Mouse (Mus musculus): ENCODE results near the gene Gdpd5.
A peak's percentile ranks its signal among the peaks of the same experiment; 100 is the strongest.

The Gdpd5 gene

DNA sequence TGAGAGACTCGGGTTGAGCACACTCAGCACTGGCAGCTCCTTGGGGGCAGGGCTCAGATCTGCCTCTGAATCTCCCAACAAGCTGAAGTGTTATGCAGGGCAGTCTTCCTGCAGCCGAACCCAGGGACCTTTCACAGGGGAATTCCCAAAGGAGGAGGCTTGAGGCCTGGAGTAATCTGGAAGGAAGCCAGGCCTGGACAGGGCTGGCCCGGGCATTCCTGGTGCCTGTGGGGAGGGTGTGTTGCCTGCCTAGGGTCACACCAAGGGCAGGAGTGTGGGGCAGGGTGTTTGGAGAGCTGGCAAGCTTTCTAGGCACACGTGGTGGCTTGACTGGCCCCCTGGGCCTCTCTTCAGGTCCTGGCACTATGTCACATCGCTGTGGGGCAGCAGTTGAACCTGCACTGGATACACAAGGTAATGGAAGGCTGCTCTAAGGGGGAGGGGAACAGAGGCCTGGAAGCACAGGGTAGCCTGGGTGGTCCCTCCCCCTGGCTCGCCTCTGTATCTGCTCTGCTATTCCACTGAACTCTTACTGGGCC, 60.4 kb downstream of the Gdpd5 start:
- no peak for DNase-seq (ENCODE audit: low spot score in 2 of 2)

DNA sequence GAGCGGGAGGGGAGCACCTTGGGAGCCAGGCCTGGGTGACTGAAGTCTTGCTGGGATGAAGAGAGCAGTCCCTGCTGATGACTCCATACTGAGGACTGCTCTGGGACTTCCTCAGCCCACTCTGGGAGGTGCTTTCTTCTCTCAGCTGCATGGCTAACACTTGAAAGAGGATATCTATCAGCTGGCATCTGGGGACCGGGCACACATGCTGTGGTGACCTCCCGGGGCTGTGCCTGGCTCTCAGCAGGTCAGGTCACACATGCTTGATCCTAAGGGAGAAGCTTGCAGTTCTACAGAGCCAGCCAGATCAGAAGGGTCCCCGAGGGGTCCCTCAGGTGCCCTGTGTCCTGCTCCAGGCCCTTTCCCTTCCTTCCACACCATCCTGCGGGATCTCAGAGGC, 62.0 kb downstream of the Gdpd5 start:
- DNase-seq (ENCODE audit: low spot score in 2 of 2): no peak

- DNase-seq (ENCODE audit: low spot score in 2 of 2): no peak
Observed at GRCm38 (mm10) chr7:99444012-99444411, 62.8 kb downstream of the Gdpd5 start.

GRCm38 (mm10) chr7:99445833-99446232, 64.6 kb downstream of the Gdpd5 start:
- DNase-seq (ENCODE audit: low spot score in 2 of 2): no peak

DNA sequence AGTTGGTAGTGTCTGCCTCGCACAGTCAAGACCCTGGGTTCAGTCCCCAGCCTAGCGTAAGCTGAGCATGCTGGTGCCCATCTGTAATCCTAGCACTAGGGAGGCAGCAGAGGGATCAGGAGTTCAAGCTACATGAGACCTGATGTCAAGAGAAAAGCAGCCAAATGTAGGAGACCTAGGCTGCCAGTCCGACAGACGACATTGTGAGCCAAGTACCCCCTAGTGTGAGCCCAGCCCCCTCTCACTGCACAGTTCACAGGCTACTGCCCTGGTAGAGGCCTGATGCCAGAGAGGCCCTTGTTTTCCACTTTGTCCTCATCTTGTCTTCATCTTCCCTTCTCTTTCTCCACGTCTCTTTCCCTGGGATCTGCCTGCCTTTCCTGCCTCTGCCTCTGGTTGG, 66.1 kb downstream of the Gdpd5 start:
- DNase-seq (ENCODE audit: low spot score in 2 of 2): no peak

- no peak for DNase-seq (ENCODE audit: low spot score in 2 of 2)
Observed at GRCm38 (mm10) chr7:99448619-99449018, 67.4 kb downstream of the Gdpd5 start.

DNA sequence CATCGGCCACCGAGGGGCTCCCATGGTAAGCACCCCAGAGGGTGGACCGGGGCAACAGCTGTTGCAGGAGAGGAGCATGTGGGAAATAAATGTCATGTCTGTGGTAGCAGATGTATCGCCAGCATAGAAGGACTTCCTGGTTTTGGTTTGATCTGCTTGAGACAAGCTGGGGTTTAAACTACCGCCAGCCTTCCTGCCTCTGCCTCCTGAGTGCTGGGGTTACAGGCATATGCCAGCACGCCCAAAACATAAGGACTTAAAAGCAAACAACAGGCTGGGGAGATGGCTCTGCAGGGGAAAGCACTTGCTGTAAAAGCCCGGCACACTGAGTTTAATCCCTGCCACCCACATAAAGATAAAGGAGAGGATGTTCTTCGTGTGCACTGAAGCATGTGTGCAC, 67.8 kb downstream of the Gdpd5 start:
- no peak for DNase-seq (ENCODE audit: low spot score in 2 of 2)

GRCm38 (mm10) chr7:99449751-99450150, 68.5 kb downstream of the Gdpd5 start:
- DNase-seq (ENCODE audit: low spot score in 2 of 2): no peak

DNA sequence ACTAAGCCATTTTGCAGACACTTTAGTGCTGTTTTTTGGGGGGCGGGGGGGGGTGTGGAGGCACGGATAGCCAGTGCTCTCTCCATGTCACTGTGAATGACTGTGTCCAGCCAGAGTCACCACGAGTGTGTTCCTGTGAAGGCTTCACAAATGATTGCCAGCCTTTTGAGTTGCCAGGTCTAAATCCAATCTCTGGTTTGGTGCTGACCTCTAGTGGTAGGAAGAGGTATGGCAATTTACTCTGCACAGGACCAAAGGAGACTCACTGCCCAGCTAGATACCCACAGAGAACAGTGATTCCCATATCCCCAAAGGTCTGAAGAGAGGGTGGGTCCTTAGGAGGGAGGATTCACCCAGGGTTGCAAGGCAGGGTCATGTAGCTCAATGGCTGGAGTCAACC, 69.5 kb downstream of the Gdpd5 start:
- DNase-seq (ENCODE audit: low spot score in 2 of 2): no peak

GRCm38 (mm10) chr7:99452859-99453258, 71.6 kb downstream of the Gdpd5 start:
- DNase-seq (ENCODE audit: low spot score in 2 of 2): no peak

GRCm38 (mm10) chr7:99454044-99454443, 72.8 kb downstream of the Gdpd5 start:
- DNase-seq (ENCODE audit: low spot score in 2 of 2): no peak

DNA sequence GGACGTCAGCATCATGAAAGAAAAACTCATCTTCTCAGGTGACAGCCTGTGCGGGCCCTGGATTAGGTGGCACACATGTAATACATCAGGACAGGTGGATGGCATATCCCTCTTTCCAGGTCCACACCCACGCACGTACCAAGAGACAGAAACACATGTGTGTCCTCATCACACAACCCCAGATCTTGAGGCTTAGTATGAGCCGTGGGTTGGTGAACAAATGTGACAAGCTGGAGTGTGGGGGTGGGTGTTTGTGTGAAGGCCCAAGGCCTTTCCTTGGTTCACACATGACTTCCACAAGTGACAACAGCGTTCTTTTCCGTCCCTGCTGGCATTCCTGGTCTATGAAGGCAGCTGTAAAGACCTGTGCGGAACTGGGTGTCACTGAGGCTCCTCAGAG, 77.6 kb downstream of the Gdpd5 start:
- DNase-seq (ENCODE audit: low spot score in 2 of 2): no peak

- DNase-seq (ENCODE audit: low spot score in 2 of 2): no peak
Observed at GRCm38 (mm10) chr7:99459888-99460652, 78.9 kb downstream of the Gdpd5 start.

DNA sequence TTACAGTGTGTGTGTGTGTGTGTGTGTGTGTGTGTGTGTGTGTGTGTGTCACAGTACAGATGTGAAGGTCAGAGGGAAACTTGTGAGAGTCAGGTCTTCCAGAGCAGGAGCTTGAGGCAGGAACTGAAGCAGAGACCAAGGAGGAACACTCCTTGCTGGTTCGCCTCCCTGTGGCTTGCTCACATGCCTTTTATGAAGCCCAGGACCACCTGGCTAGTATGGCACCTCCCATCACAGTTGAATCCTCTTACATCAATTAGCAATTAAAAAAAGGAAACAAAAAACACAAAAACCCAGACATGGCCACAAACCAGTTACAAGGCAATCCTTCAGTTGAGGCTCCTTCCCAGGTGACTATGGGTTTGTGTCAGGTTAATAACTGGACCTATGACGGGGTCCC, 81.9 kb downstream of the Gdpd5 start:
- no peak for DNase-seq (ENCODE audit: low spot score in 2 of 2)

DNA sequence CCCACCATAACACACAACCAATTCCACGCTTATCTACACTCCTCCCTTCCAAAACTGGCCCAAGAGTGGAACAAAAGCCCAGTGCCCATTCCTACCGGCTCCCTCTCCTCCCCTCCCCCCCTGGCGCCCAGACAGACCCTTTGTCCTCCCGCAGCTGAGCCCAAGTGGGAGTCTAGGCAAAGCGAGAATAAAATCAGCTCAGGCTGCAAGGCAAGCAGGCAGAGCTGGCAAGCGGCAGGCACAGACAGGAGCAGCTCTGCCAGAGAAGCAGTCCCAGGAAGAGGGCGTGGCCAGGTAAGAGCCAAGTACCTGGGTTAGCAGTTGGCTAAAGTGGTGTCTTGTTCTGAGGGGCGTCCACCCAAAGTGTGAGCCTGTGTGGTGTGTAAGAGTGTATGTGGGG, 84.6 kb downstream of the Gdpd5 start, which contains the start of gene Klhl35:
TSS of gene Klhl35 (plus strand) at position 194 of the 400 bp plus-strand sequence.
- no peak for DNase-seq (ENCODE audit: low spot score in 2 of 2)

- DNase-seq (ENCODE audit: low spot score in 2 of 2): no peak
Observed at GRCm38 (mm10) chr7:99467916-99468282, 86.7 kb downstream of the Gdpd5 start.

DNA sequence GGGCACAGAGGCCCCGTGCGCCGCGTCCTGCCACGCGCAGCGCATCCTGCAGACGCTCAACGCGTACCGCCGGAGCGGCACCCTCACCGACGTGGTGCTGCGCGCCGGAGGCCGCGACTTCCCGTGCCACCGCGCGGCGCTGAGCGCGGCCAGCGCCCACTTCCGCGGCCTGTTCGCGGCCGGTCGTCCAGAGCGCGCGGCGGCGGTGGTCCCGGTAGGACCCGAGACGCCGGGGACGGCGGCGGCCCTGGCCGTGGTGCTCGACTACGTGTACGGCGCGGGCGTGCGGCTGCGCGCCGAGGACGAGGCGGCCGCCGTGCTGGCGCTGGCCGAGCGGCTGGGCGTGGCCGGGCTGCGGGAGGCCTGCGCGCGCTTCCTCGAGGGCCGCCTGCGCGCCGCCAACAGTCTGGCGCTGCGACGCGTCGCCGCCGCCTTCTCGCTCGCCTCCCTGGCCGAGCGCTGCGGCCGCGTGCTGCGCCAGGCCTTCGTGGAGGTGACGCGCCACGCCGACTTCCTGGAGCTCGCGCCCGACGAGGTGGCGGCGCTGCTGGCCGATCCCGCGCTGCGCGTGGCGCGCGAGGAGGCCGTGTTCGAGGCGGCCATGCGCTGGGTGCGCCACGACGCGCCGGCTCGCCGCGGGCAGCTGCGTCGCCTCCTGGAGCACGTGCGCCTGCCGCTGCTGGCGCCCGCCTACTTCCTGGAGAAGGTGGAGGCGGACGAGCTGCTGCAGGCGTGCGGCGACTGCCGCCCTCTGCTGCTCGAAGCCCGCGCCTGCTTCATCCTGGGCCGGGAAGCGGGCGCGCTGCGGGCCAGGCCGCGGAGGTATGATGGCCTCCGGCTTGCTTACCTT, 87.3 kb downstream of the Gdpd5 start:
- DNase-seq (ENCODE audit: low spot score in 2 of 2): peak in 1 of 2 experiments; percentile 53

DNA sequence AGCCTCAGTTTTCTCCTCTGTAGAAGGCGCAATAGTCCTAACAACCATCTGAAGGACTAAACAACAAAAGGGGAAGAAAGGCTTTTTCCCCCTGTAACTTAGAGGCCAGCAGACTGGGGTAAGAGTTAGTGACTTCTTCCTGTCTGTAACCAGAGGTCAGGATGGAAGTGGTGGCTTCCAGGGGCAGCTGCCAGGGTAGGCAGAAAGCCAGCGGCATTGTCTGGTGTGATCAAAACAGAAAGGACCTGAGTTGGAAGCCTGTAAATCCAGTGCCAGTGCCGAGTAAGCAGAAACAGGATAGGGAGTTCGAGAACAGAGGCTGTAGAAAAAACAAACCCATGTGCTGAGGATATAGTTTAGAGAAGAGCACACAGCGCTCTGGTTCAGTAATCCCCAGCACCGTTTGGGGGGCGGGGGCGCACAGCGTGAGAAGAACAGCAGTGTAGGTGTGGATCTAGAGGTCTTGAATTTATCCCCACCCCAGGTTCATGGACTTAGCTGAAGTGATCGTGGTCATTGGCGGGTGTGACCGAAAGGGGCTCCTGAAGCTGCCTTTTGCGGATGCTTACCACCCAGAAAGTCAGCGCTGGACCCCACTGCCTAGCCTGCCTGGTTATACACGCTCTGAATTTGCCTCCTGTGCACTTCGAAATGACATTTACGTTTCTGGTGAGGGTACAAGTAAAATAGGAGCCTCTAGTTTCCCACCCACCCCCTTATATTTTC, 88.6 kb downstream of the Gdpd5 start:
- no peak for DNase-seq (ENCODE audit: low spot score in 2 of 2)

- DNase-seq (ENCODE audit: low spot score in 2 of 2): no peak
Observed at GRCm38 (mm10) chr7:99471578-99471977, 90.4 kb downstream of the Gdpd5 start.

GRCm38 (mm10) chr7:99473638-99474407, 92.6 kb downstream of the Gdpd5 start:
- no peak for DNase-seq (ENCODE audit: low spot score in 2 of 2)

GRCm38 (mm10) chr7:99474836-99475561, 93.8 kb downstream of the Gdpd5 start:
- DNase-seq (ENCODE audit: low spot score in 2 of 2): no peak

All from frontal cortex, postnatal 25 days (tissue).